Mouse (Mus musculus): ENCODE results near the gene Sgcb. TPM values are rescaled to one million over a fixed set of nuclear protein-coding genes. Genes with fewer than 3 reads are reported as not detected.

Sgcb gene
- polyA plus RNA-seq, 1 experiment from 2014 or later, result 19.8 TPM

- Histone ChIP-seq H3K27me3 (ENCODE audit: insufficient read depth, poor library complexity, severe bottlenecking) (no peaks in the 10 kb centered on the region), H3K4me1 (replicated peaks) (peaks cover 18% of the 10 kb centered on the region), H3K4me3 (no peak overlapping the region), H3K36me3 (no peaks in the 10 kb centered on the region), H3K9me3 (no peaks in the 10 kb centered on the region), H3K27ac (no peak overlapping the region)
- DNase-seq (ENCODE audit: low spot score), result no peak
- WGBS, result 74% methylated on average over 15 of the region's 15 CpGs
These were observed 19.6 kb downstream of the Sgcb start for GRCm38 (mm10) chr5:73627991-73628390.

GRCm38 (mm10) chr5:73627559-73627958, 20.0 kb downstream of the Sgcb start:
- no peak for DNase-seq (ENCODE audit: low spot score)
- H3K27ac ChIP-seq, result no peak overlapping the region
- H3K36me3 ChIP-seq, result no peaks in the 10 kb centered on the region
- peaks cover 18% of the 10 kb centered on the region for H3K4me1 ChIP-seq (replicated peaks)
- H3K27me3 ChIP-seq (ENCODE audit: insufficient read depth, poor library complexity, severe bottlenecking), result no peaks in the 10 kb centered on the region
- 48% methylated on average over 4 of the region's 4 CpGs for WGBS
- H3K4me3 ChIP-seq, result no peak overlapping the region
- no peaks in the 10 kb centered on the region for H3K9me3 ChIP-seq

- no peaks in the 10 kb centered on the region for H3K9me3 ChIP-seq
- no peak overlapping the region for H3K4me3 ChIP-seq
- WGBS, result 96% methylated on average over 7 of the region's 7 CpGs
- no peak for DNase-seq (ENCODE audit: low spot score)
- no peaks in the 10 kb centered on the region for H3K36me3 ChIP-seq
- H3K27me3 ChIP-seq (ENCODE audit: insufficient read depth, poor library complexity, severe bottlenecking), result no peaks in the 10 kb centered on the region
- peaks cover 13% of the 10 kb centered on the region for H3K4me1 ChIP-seq (replicated peaks)
- H3K27ac ChIP-seq, result no peak overlapping the region
These were observed 20.7 kb downstream of the Sgcb start for GRCm38 (mm10) chr5:73626842-73627241.

GRCm38 (mm10) chr5:73625505-73625904, 22.1 kb downstream of the Sgcb start:
- Histone ChIP-seq H3K36me3 (no peaks in the 10 kb centered on the region), H3K27me3 (ENCODE audit: insufficient read depth, poor library complexity, severe bottlenecking) (no peaks in the 10 kb centered on the region), H3K9me3 (no peaks in the 10 kb centered on the region), H3K27ac (no peak overlapping the region), H3K4me1 (replicated peaks) (peaks cover 2% of the 10 kb centered on the region), H3K4me3 (no peak overlapping the region)
- no peak for DNase-seq (ENCODE audit: low spot score)
- 85% methylated on average over 1 of the region's 1 CpGs for WGBS

- Histone ChIP-seq H3K27ac (no peak overlapping the region), H3K36me3 (no peaks in the 10 kb centered on the region), H3K4me1 (replicated peaks) (peaks cover 3% of the 10 kb centered on the region; the same call in 1 of the 2 replicates), H3K4me3 (no peak overlapping the region), H3K27me3 (ENCODE audit: insufficient read depth, poor library complexity, severe bottlenecking) (no peaks in the 10 kb centered on the region), H3K9me3 (no peaks in the 10 kb centered on the region)
- WGBS, result 95% methylated on average over 1 of the region's 1 CpGs
- no peak for DNase-seq (ENCODE audit: low spot score)
These were observed 28.6 kb downstream of the Sgcb start for GRCm38 (mm10) chr5:73618969-73619368.

- Histone ChIP-seq H3K4me3 (no peak overlapping the region), H3K4me1 (replicated peaks) (no peaks in the 10 kb centered on the region), H3K9me3 (0 out of 2 replicates have a peak, but pooled peaks cover 6% of the 10 kb centered on the region), H3K36me3 (no peaks in the 10 kb centered on the region), H3K27me3 (ENCODE audit: insufficient read depth, poor library complexity, severe bottlenecking) (no peaks in the 10 kb centered on the region), H3K27ac (no peak overlapping the region)
- no peak for DNase-seq (ENCODE audit: low spot score)
- WGBS, result 91% methylated on average over 7 of the region's 7 CpGs
These were observed 32.4 kb downstream of the Sgcb start for GRCm38 (mm10) chr5:73615211-73615610.

GRCm38 (mm10) chr5:73613296-73613695, 34.3 kb downstream of the Sgcb start:
- 92% methylated on average over 8 of the region's 8 CpGs for WGBS
- Histone ChIP-seq H3K27ac (no peak overlapping the region), H3K9me3 (0 out of 2 replicates have a peak, but pooled peaks cover 6% of the 10 kb centered on the region), H3K4me3 (no peak overlapping the region), H3K27me3 (ENCODE audit: insufficient read depth, poor library complexity, severe bottlenecking) (no peaks in the 10 kb centered on the region), H3K4me1 (replicated peaks) (no peaks in the 10 kb centered on the region), H3K36me3 (no peaks in the 10 kb centered on the region)
- no peak for DNase-seq (ENCODE audit: low spot score)

GRCm38 (mm10) chr5:73611071-73611470, 36.5 kb downstream of the Sgcb start:
- H3K27me3 ChIP-seq (ENCODE audit: insufficient read depth, poor library complexity, severe bottlenecking), result no peaks in the 10 kb centered on the region
- WGBS, result 90% methylated on average over 4 of the region's 4 CpGs
- no peak overlapping the region for H3K4me3 ChIP-seq
- DNase-seq (ENCODE audit: low spot score), result no peak
- H3K9me3 ChIP-seq, result peaks cover 10% of the 10 kb centered on the region; the same call in 1 of the 2 replicates
- no peak overlapping the region for H3K27ac ChIP-seq
- H3K36me3 ChIP-seq, result no peaks in the 10 kb centered on the region
- no peaks in the 10 kb centered on the region for H3K4me1 ChIP-seq (replicated peaks)

GRCm38 (mm10) chr5:73604964-73605363, 42.6 kb downstream of the Sgcb start:
- Histone ChIP-seq H3K36me3 (no peaks in the 10 kb centered on the region), H3K27ac (no peak overlapping the region), H3K27me3 (ENCODE audit: insufficient read depth, poor library complexity, severe bottlenecking) (no peaks in the 10 kb centered on the region), H3K9me3 (peaks cover 5% of the 10 kb centered on the region; the same call in 1 of the 2 replicates), H3K4me3 (no peak overlapping the region), H3K4me1 (replicated peaks) (peaks cover 13% of the 10 kb centered on the region; the same call in 1 of the 2 replicates)
- DNase-seq (ENCODE audit: low spot score), result no peak
- 89% methylated on average over 6 of the region's 6 CpGs for WGBS

- H3K4me1 ChIP-seq (replicated peaks), result peaks cover 15% of the 10 kb centered on the region
- H3K4me3 ChIP-seq, result no peak overlapping the region
- WGBS, result 90% methylated on average over 6 of the region's 6 CpGs
- no peaks in the 10 kb centered on the region for H3K36me3 ChIP-seq
- DNase-seq (ENCODE audit: low spot score), result no peak
- no peak overlapping the region for H3K27ac ChIP-seq
- peaks cover 5% of the 10 kb centered on the region; the same call in 1 of the 2 replicates for H3K9me3 ChIP-seq
- H3K27me3 ChIP-seq (ENCODE audit: insufficient read depth, poor library complexity, severe bottlenecking), result no peaks in the 10 kb centered on the region
These were observed 43.0 kb downstream of the Sgcb start for GRCm38 (mm10) chr5:73604542-73604941.

- H3K9me3 ChIP-seq, result peaks cover 5% of the 10 kb centered on the region; the same call in 1 of the 2 replicates
- H3K27me3 ChIP-seq (ENCODE audit: insufficient read depth, poor library complexity, severe bottlenecking), result no peaks in the 10 kb centered on the region
- H3K4me1 ChIP-seq (replicated peaks), result peaks cover 24% of the 10 kb centered on the region
- no peak for DNase-seq (ENCODE audit: low spot score)
- no peak overlapping the region for H3K4me3 ChIP-seq
- H3K36me3 ChIP-seq, result no peaks in the 10 kb centered on the region
- no peak overlapping the region for H3K27ac ChIP-seq
- WGBS, result 82% methylated on average over 3 of the region's 3 CpGs
These were observed 44.7 kb downstream of the Sgcb start for GRCm38 (mm10) chr5:73602865-73603264.

- no peaks in the 10 kb centered on the region for H3K27me3 ChIP-seq (ENCODE audit: insufficient read depth, poor library complexity, severe bottlenecking)
- H3K4me3 ChIP-seq, result no peak overlapping the region
- H3K9me3 ChIP-seq, result peaks cover 3% of the 10 kb centered on the region; the same call in 1 of the 2 replicates
- H3K27ac ChIP-seq, result no peak overlapping the region
- peaks cover 24% of the 10 kb centered on the region for H3K4me1 ChIP-seq (replicated peaks)
- 52% methylated on average over 8 of the region's 8 CpGs for WGBS
- H3K36me3 ChIP-seq, result no peaks in the 10 kb centered on the region
- no peak for DNase-seq (ENCODE audit: low spot score)
These were observed 46.2 kb downstream of the Sgcb start for GRCm38 (mm10) chr5:73601361-73601763.

GRCm38 (mm10) chr5:73599991-73600390, 47.6 kb downstream of the Sgcb start:
- 83% methylated on average over 2 of the region's 2 CpGs for WGBS
- Histone ChIP-seq H3K27me3 (ENCODE audit: insufficient read depth, poor library complexity, severe bottlenecking) (no peaks in the 10 kb centered on the region), H3K9me3 (no peaks in the 10 kb centered on the region), H3K27ac (no peak overlapping the region), H3K36me3 (no peaks in the 10 kb centered on the region), H3K4me3 (no peak overlapping the region), H3K4me1 (replicated peaks) (peaks cover 24% of the 10 kb centered on the region)
- DNase-seq (ENCODE audit: low spot score), result no peak
